Mouse (Mus musculus): Measurements from ENCODE around the gene Npepps.
A peak's percentile ranks its signal among the peaks of the same experiment; 100 is the strongest.

DNA sequence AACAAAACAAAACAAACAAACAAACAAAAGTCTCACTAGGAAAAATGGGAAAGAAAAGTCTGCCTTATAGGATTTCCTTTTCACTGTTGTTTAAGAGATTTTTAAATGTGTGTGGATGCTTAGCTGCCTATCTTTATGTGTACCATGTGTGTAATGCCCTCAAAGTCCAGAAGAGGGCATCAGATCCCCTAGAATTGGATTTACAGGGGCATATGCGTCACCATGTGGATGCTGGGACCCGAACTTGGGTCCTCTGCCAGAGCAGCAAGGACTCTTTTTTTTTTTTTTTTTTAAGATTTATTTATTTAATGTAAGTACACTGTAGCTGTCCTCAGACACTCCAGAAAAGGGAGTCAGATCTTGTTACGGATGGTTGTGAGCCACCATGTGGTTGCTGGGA is 33.7 kb upstream of the Npepps start:
- TF ChIP-seq CTCF (IDR thresholded peaks at IDR 0.05; ENCODE audit: low read depth) (peak; percentile 46), EP300 (IDR thresholded peaks at IDR 0.05; ENCODE audit: low read depth) (no peak)
